Mouse (Mus musculus) heart, postnatal 0 days (tissue): ENCODE data around the gene Snrnp25. TPM values are rescaled to one million over a fixed set of nuclear protein-coding genes. Genes with fewer than 3 reads are reported as not detected.
"Not testable (repeated sequence)": the region's sequence is repeated elsewhere in the genome, so short reads cannot be mapped to it uniquely, and the experiment has no call there.

Experiments
- ATAC-seq: fragments of 200-750 bp; cut with Nextera tagmentation; 2 replicates; pipeline ENCODE4 v1.8.0; 2017; ENCODE audit warnings: low read depth, moderate number of reproducible peaks, moderate library complexity; ENCODE audit not compliant: insufficient read depth
- DNase-seq: peaks from one replicate; pipeline ENCODE4 v3.0.0-alpha.2; 2016; ENCODE audit warnings: low spot score
- H3K27ac ChIP-seq: fragments of 300-500 bp; sonication (generic); 2 replicates; pipeline ENCODE4 v1.5.1; 2014; ENCODE audit warnings: low read depth, mild to moderate bottlenecking
- H3K27me3 ChIP-seq: fragments of 300-500 bp; sonication (generic); 2 replicates; pipeline ENCODE4 v1.6.1; 2014; ENCODE audit warnings: low read length, mixed read lengths; ENCODE audit not compliant: control insufficient read depth, insufficient read depth
- H3K36me3 ChIP-seq: fragments of 300-500 bp; sonication (generic); replicated peaks from 2 replicates; pipeline ENCODE4 v1.6.1; 2014; ENCODE audit warnings: low read length, mixed read lengths; ENCODE audit not compliant: control insufficient read depth, insufficient read depth
- H3K4me1 ChIP-seq: fragments of 300-500 bp; sonication (generic); 2 replicates; pipeline ENCODE4 v1.6.1; 2014; ENCODE audit warnings: antibody characterized with exemption; ENCODE audit not compliant: control insufficient read depth, insufficient read depth
- H3K4me2 ChIP-seq: fragments of 300-500 bp; sonication (generic); 2 replicates; pipeline ENCODE4 v1.6.1; 2014; ENCODE audit warnings: low read depth, mild to moderate bottlenecking, low read length, moderate library complexity
- H3K4me3 ChIP-seq: fragments of 300-500 bp; sonication (generic); 2 replicates; pipeline ENCODE4 v1.5.1; 2014; ENCODE audit warnings: low read depth, low read length
- H3K9ac ChIP-seq: fragments of 300-500 bp; sonication (generic); replicated peaks from 2 replicates; pipeline ENCODE4 v1.6.1; 2014; ENCODE audit warnings: low read depth, low read length, mixed read lengths
- H3K9me3 ChIP-seq: fragments of 300-500 bp; sonication (generic); replicated peaks from 2 replicates; pipeline ENCODE4 v1.6.1; 2016; ENCODE audit warnings: low read length; ENCODE audit not compliant: control insufficient read depth
- CTCF ChIP-seq: IDR thresholded peaks from 2 replicates; pipeline ENCODE4 v1.5.1; 2016; ENCODE audit warnings: antibody characterized with exemption, control low read depth, low read depth
- EP300 ChIP-seq: IDR thresholded peaks from 2 replicates; pipeline ENCODE4 v1.6.1; 2016; ENCODE audit warnings: antibody characterized with exemption, low read depth
- WGBS: fragments of 180-500 bp; shearing (Covaris S2); extraction: QIAGEN DNeasy Blood & Tissue Kit; methylation state at CpG from one replicate; pipeline ENCODE4 v1.1.7; 2014; 5-methylcytosine and 5-hydroxymethylcytosine counted together
- polyA plus RNA-seq: library from polyadenylated mRNA; unstranded; fragments of >200 nt; fragmentation: Nextera tagmentation; extraction: Ambion mirVana; gene quantifications from 2 replicates; pipeline ENCODE4 v1.2.1, GENCODE M21; 2015
- total RNA-seq: library from RNA; depleted of rRNA; stranded (reverse); fragments of >200 nt; gene quantifications from 2 replicates; pipeline ENCODE4 v1.2.3, GENCODE M21; 2014; ENCODE audit warnings: low replicate concordance

Gene Snrnp25
- total and polyA plus RNA-seq, 2 experiments from 2014 or later, result 12.9 to 27.1 TPM

- no peak within 1 kb of the TSS for H3K4me2 ChIP-seq
- no peaks in the 10 kb centered on the region for H3K9me3 ChIP-seq
- H3K27ac ChIP-seq, result no peak within 1 kb of the TSS
- no peak for DNase-seq
- H3K9ac ChIP-seq, result no peak within 1 kb of the TSS
- WGBS, result 35% methylated on average over 10 of the region's 10 CpGs
- no peak within 1 kb of the TSS for H3K4me3 ChIP-seq
- no peaks in the 10 kb centered on the region for H3K36me3 ChIP-seq
- H3K27me3 ChIP-seq, result no peaks in the 10 kb centered on the region
- ATAC-seq, result no peak
- TF ChIP-seq EP300 (no peak), CTCF (no peak)
- H3K4me1 ChIP-seq, result peaks cover 4% of the 10 kb centered on the region; the same call in 1 of the 2 replicates
These were observed 5.1 kb upstream of the Snrnp25 start, which contains the start of gene Il9r for GRCm38 (mm10) chr11:32200075-32200601. Gene Il9r (minus strand): TSS chr11:32200279.

GRCm38 (mm10) chr11:32200992-32201391, 4.2 kb upstream of the Snrnp25 start:
- H3K27me3 ChIP-seq, ATAC-seq, H3K4me1 ChIP-seq, H3K4me3 ChIP-seq, H3K36me3 ChIP-seq, H3K9me3 ChIP-seq, DNase-seq, H3K9ac ChIP-seq, H3K4me2 ChIP-seq, H3K27ac ChIP-seq: not testable (repeated sequence)
- 48% methylated on average over 1 of the region's 1 CpGs for WGBS

GRCm38 (mm10) chr11:32201922-32202685, 3.1 kb upstream of the Snrnp25 start:
- no peak for ATAC-seq
- no peak for DNase-seq
- no peaks in the 10 kb centered on the region for H3K36me3 ChIP-seq
- 69% methylated on average over 11 of the region's 11 CpGs for WGBS
- H3K27ac ChIP-seq, result no peak overlapping the region
- H3K4me3 ChIP-seq, result no peak overlapping the region
- H3K4me1 ChIP-seq, result peaks cover 4% of the 10 kb centered on the region; the same call in 1 of the 2 replicates
- no peak overlapping the region for H3K9ac ChIP-seq
- no peaks in the 10 kb centered on the region for H3K27me3 ChIP-seq
- no peaks in the 10 kb centered on the region for H3K9me3 ChIP-seq
- H3K4me2 ChIP-seq, result no peak overlapping the region
- TF ChIP-seq EP300 (no peak), CTCF (no peak)

GRCm38 (mm10) chr11:32210623-32211022, 5.4 kb downstream of the Snrnp25 start:
- H3K9ac ChIP-seq, result no peak overlapping the region
- no peaks in the 10 kb centered on the region for H3K27me3 ChIP-seq
- DNase-seq, result no peak
- H3K4me3 ChIP-seq, result no peak overlapping the region
- no peaks in the 10 kb centered on the region for H3K4me1 ChIP-seq
- ATAC-seq, result no peak
- no peak overlapping the region for H3K27ac ChIP-seq
- TF ChIP-seq CTCF (no peak), EP300 (no peak)
- WGBS, result 91% methylated on average over 9 of the region's 9 CpGs
- no peak overlapping the region for H3K4me2 ChIP-seq
- no peaks in the 10 kb centered on the region for H3K9me3 ChIP-seq
- peaks cover 83% of the 10 kb centered on the region for H3K36me3 ChIP-seq

GRCm38 (mm10) chr11:32215372-32216162, 10.4 kb downstream of the Snrnp25 start:
- ATAC-seq (no peak), DNase-seq (no peak)
- Histone ChIP-seq H3K36me3 (peaks cover 57% of the 10 kb centered on the region), H3K27me3 (no peaks in the 10 kb centered on the region), H3K9me3 (no peaks in the 10 kb centered on the region), H3K27ac (no peak overlapping the region), H3K4me1 (0 out of 2 replicates have a peak, but pooled peaks cover under 1% of the 10 kb centered on the region), H3K9ac (no peak overlapping the region), H3K4me2 (no peak overlapping the region), H3K4me3 (no peak overlapping the region)
- TF ChIP-seq CTCF (no peak), EP300 (no peak)
- 94% methylated on average over 18 of the region's 18 CpGs for WGBS
